Mouse (Mus musculus): ENCODE measurements around the gene Snx13.

Gene Snx13

GRCm38 (mm10) chr12:35191698-35192425, 144.9 kb downstream of the Snx13 start:
- DNase-seq, result peak; percentile 75 to 90

GRCm38 (mm10) chr12:35192426-35192769, 145.4 kb downstream of the Snx13 start:
- no peak for DNase-seq

All from kidney, postnatal 36 days (tissue).